Mouse (Mus musculus): ENCODE measurements around the gene Tbca.

DNA sequence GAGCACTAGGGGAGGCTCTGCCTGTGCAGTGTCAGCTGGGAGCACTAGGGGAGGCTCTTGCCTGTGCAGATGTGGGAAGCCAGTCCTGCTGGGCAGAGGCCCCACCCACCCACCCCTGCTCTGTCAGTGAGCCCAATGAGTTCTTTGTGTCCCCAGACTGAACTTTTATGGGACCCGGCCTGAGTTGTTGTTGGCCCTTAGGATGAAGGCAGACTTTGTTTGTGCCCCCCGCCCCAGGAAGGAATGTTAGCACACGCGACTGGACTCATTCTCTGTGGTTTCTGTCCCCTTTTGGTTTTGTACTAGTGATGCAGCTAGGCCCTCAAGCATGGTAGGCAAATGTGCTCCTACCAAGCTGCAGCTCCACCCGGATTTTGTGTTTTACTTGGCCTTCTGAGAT lies 54.5 kb downstream of the Tbca start:
- TF ChIP-seq CTCF (IDR thresholded peaks at IDR 0.05; ENCODE audit: extremely low read depth, insufficient read depth, insufficient read length, insufficient replicate concordance) (no peak), POLR2A (IDR thresholded peaks at IDR 0.05; ENCODE audit: low read depth, low read length) (no peak)

All from spleen, adult 2 months (tissue).